Mouse (Mus musculus) G1E (cell line): Measurements from ENCODE around the gene Kmt2b. TPM values are rescaled to one million over a fixed set of nuclear protein-coding genes. Genes with fewer than 3 reads are reported as not detected.

Experiments
- ATAC-seq: 2 replicates; pipeline ENCODE4 v1.8.0; 2016; ENCODE audit warnings: mild to moderate bottlenecking; ENCODE audit not compliant: insufficient number of reproducible peaks, poor library complexity, low FRiP score, severe bottlenecking; ENCODE audit errors: extremely low read depth
- DNase-seq: peaks from one replicate; pipeline ENCODE4 v3.0.0; 2012; ENCODE audit warnings: low spot score
- H3K27me3 ChIP-seq: 2 replicates; pipeline ENCODE4 v1.6.1; 2012; ENCODE audit warnings: mild to moderate bottlenecking, low read length, inconsistent platforms; ENCODE audit not compliant: insufficient read depth
- H3K36me3 ChIP-seq: replicated peaks from 2 replicates; pipeline ENCODE3; 2012; ENCODE audit warnings: mild to moderate bottlenecking, inconsistent platforms
- H3K4me1 ChIP-seq: 2 replicates; pipeline ENCODE4 v1.6.1; 2012; ENCODE audit warnings: low read depth, low read length, inconsistent platforms, mixed read lengths; ENCODE audit not compliant: insufficient read depth
- H3K4me3 ChIP-seq: 2 replicates; pipeline ENCODE4 v1.5.1; 2012; ENCODE audit warnings: low read depth, mild to moderate bottlenecking, inconsistent platforms, low read length, moderate library complexity, mixed read lengths
- H3K9me3 ChIP-seq: replicated peaks from 2 replicates; pipeline ENCODE4 v1.6.1; 2012; ENCODE audit warnings: inconsistent platforms
- CTCF ChIP-seq: IDR thresholded peaks from 2 replicates; pipeline ENCODE4 v1.5.1; 2012; ENCODE audit warnings: low read depth, low read length, inconsistent platforms, mixed read lengths
- GATA1 ChIP-seq: IDR thresholded peaks from 2 replicates; pipeline ENCODE4 v1.6.1; 2012; ENCODE audit warnings: borderline replicate concordance, low read length, inconsistent platforms, mixed read lengths
- GATA2 ChIP-seq: IDR thresholded peaks from 2 replicates; pipeline ENCODE4 v1.6.1; 2012; ENCODE audit warnings: low read depth, low read length, inconsistent platforms, borderline replicate concordance
- POLR2AphosphoS5 ChIP-seq: IDR thresholded peaks from 2 replicates; pipeline ENCODE4 v1.6.1; 2012; ENCODE audit warnings: low read depth, low read length, inconsistent platforms; ENCODE audit not compliant: insufficient replicate concordance
- TAL1 ChIP-seq: conservative IDR thresholded peaks from 2 replicates; pipeline ENCODE4 v1.6.1; 2012; ENCODE audit warnings: low read depth, low read length, inconsistent platforms, mixed read lengths
- polyA plus RNA-seq: library from polyadenylated mRNA; stranded (reverse); fragments of >175 nt; gene quantifications from 2 replicates; pipeline ENCODE4 v1.2.3, GENCODE M21; 2012
- total RNA-seq, 2 experiments: library from RNA; stranded (forward) in 1 of 2; stranded (reverse) in 1 of 2; fragments of 200-1000 nt in 1 of 2; fragments of >200 nt in 1 of 2; fragmentation: Nextera tagmentation in 1 of 2; gene quantifications; 2 replicates each; pipeline ENCODE4 v1.2.3; 2014 to 2017

The Kmt2b gene
- total and polyA plus RNA-seq, 3 experiments = 9.2 to 142 (median 97.4) TPM

- H3K4me1 ChIP-seq = peaks cover 58% of the 10 kb centered on the region
- DNase-seq (peak; percentile 82), ATAC-seq (peak; percentile 50)
- no peaks in the 10 kb centered on the region for H3K27me3 ChIP-seq
- TF ChIP-seq CTCF (no peak), GATA2 (no peak), POLR2AphosphoS5 (no peak), GATA1 (no peak), TAL1 (no peak)
- H3K4me3 ChIP-seq = peak within 1 kb of the TSS; percentile 83
- peaks cover 57% of the 10 kb centered on the region for H3K36me3 ChIP-seq
- no peaks in the 10 kb centered on the region for H3K9me3 ChIP-seq
These were observed 25.2 kb downstream of the Kmt2b start, which contains the start of the genes U2af1l4, Gm49396 and Psenen for GRCm38 (mm10) chr7:30563117-30563905. U2af1l4 (plus strand) TSS chr7:30563301. Gm49396 (plus strand) TSS chr7:30563344. Psenen (minus strand) TSS chr7:30563627.

- peak overlapping the region; percentile 83 for H3K4me3 ChIP-seq
- TF ChIP-seq TAL1 (no peak), CTCF (no peak)
- H3K4me1 ChIP-seq = peaks cover 64% of the 10 kb centered on the region
- ATAC-seq (no peak; the same call in 1 of the 2 replicates), DNase-seq (no peak)
- H3K36me3 ChIP-seq = peaks cover 57% of the 10 kb centered on the region
- H3K9me3 ChIP-seq = no peaks in the 10 kb centered on the region
- H3K27me3 ChIP-seq = no peaks in the 10 kb centered on the region
These were observed 25.9 kb downstream of the Kmt2b start for GRCm38 (mm10) chr7:30562526-30563116.

GRCm38 (mm10) chr7:30560296-30560695, 28.2 kb downstream of the Kmt2b start:
- Histone ChIP-seq H3K4me1 (peaks cover 46% of the 10 kb centered on the region), H3K9me3 (no peaks in the 10 kb centered on the region), H3K36me3 (peaks cover 57% of the 10 kb centered on the region), H3K4me3 (no peak overlapping the region), H3K27me3 (no peaks in the 10 kb centered on the region)
- ATAC-seq (no peak), DNase-seq (no peak)
- TF ChIP-seq GATA1 (no peak), TAL1 (no peak), POLR2AphosphoS5 (no peak), GATA2 (no peak), CTCF (no peak)

GRCm38 (mm10) chr7:30559443-30559954, 29.0 kb downstream of the Kmt2b start, which contains the start of gene Lin37:
Lin37 (minus strand) TSS chr7:30559838.
- ATAC-seq (peak; percentile 82), DNase-seq (peak; percentile 89)
- peaks cover 57% of the 10 kb centered on the region for H3K36me3 ChIP-seq
- no peaks in the 10 kb centered on the region for H3K27me3 ChIP-seq
- H3K4me3 ChIP-seq = peak within 1 kb of the TSS; percentile 76
- TF ChIP-seq POLR2AphosphoS5 (no peak), GATA1 (no peak), TAL1 (no peak), GATA2 (no peak), CTCF (no peak)
- no peaks in the 10 kb centered on the region for H3K9me3 ChIP-seq
- H3K4me1 ChIP-seq = peaks cover 38% of the 10 kb centered on the region

GRCm38 (mm10) chr7:30558656-30559442, 29.7 kb downstream of the Kmt2b start:
- Histone ChIP-seq H3K36me3 (peaks cover 57% of the 10 kb centered on the region), H3K4me3 (peak overlapping the region; percentile 76), H3K9me3 (no peaks in the 10 kb centered on the region), H3K27me3 (no peaks in the 10 kb centered on the region), H3K4me1 (peaks cover 38% of the 10 kb centered on the region)
- DNase-seq (peak; percentile 32), ATAC-seq (no peak)
- TF ChIP-seq POLR2AphosphoS5 (no peak), TAL1 (no peak), GATA1 (no peak), GATA2 (no peak), CTCF (no peak)
